Mouse (Mus musculus) skeletal muscle tissue, adult 2 months (tissue): ENCODE data around the gene Sspn.
A peak's percentile ranks its signal among the peaks of the same experiment; 100 is the strongest.

Source experiments
- DNase-seq: peaks from one replicate; pipeline ENCODE4 v3.0.0-alpha.2; 2012; ENCODE audit warnings: low read depth, low spot score

Sspn gene

DNA sequence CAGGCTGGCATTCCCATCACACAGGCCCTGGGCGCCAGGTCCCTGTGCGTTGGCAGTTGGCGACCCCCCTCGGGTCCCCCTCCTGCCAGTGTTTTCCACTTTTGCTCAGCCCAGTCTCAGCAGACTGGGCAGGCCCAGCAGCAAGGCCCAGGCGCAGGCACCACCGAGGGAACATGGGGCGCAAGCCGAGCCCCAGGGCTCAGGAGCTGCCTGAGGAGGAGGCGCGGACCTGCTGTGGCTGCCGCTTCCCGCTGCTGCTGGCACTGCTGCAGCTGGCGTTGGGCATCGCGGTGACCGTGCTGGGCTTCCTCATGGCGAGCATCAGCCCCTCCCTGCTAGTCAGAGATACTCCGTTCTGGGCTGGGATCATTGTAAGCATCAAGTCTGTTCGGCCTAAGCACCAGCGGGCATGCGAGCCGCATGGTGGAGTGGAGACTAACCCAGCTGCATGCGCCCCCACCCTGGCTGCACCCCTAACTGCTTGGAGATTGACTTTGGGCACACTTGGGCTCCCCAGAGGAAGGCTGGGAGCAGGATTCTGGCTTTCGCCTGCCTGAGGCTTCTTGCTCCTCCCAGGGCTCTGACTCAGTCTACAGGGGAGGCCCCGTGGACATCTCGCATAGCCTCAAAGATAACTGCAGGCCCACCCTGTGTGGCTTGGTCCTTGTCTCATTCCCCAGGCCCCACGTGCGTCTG, 2.7 kb downstream of the Sspn start:
- peak; percentile 72 for DNase-seq

DNA sequence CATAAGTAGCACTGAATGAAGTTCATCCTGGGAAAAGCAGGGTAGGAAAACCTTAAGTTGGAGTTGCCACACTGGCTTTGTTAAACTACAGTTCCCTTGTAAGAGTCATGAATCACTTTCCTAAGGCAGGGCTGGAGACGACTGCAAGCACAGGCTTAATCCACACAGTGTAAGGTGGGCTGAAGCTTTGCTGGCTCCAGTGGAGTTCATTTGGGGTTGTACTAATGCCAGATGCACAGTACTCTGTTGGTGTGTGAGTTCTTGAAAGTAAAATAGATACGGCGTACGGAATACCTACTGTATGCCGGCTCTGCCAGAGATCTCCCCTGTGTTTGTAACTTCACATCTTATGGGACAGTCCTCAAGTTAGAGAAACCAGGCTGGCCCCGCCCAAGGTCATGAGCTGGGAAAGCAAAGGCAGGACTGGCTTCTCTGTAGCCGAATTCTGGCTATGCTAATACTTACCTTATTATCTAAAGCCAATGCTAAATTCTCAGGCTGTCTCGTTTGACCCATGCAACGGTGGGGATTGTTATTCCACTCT, 3.3 kb downstream of the Sspn start:
- DNase-seq, result no peak

DNA sequence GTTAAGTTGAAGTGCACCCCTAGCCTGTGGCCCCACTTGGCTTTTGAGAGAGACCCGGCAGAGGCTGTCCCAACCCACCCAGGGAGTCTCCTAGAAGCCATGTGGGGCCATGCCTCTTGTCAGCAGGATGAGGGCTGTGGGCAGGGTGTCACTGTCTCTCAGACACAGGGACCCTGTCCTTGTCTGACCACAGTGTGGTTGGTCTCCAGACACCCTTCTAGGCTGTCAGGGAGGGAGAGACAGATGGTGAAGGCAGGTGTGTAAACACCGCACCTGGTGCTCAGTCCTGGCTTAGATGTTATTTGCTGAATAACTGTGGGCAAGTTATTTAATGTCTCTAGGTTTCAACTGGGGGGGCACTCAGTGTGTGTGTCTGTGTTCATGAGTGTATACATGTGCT, 4.5 kb downstream of the Sspn start:
- no peak for DNase-seq

DNA sequence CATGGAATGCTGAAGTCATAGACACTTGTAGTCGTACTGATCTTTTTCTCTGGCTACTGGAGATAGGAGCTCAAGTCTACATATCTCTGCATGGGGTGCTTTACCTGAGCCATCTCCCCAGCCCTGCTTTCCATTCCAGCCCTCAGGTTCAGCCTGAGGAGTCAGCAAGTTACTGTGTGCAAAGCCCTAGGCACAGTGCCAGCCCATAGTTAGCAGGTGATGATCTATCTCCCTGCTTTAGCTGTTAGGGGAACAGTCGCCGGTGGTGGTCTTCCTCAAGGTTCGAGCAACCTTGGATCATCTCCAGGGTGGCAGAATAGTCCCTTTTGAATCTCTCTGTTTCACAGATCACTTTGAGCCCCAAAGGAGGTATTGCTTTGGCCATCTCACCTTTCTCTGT, 5.1 kb downstream of the Sspn start:
- no peak for DNase-seq

DNA sequence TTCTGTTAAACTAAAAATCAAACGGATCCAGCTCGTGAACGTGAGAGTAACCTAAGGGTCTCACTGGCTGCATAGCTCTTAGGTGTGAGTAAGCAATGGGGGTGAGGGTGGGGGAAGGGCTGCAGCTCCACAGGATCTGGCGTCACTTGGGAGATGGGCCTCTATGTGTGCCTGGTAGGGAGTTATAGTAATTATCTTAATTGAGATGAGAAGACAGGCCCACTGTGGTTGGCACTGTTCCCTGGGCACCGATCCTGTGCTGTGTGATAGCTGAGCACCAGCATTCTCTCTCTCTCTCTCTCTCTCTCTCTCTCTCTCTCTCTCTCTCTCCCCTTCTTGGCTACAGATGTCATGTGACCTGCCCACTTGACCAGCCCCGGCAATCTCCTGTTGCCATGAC, 9.4 kb downstream of the Sspn start:
- no peak for DNase-seq

DNA sequence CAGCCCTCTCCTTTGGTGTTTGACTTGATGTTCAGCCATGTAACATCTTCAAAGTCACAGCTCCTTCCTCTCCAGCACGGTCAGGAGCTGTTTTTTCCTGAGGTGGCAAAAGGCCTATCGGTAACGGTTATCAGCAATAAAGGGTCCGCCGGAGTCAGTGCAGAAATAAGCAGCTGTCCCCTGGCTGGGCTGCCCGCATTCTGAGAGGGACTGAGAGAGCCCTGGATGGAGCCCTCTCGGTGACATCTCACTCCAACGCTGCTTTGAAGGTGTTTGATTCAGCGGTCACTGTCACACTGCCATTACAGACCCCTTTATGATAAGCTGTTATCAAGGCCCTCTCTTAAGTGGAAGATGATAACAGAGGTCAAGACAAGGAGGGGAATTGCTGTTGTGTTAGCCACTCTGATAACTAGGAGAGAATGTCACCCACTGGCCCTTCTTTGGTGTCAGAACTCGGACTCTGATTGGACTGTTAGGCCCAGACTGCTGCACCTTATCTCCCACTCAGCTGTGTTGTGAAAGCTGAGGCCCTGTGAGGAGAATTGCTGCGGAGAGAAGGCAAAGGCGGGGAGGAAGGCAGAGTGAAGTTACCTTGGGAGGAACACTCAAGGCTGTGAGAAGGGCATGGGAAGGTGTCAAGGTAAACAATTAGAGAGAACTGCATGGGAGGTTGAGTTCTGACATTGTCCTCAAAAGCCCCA, 11.0 kb downstream of the Sspn start:
- DNase-seq, result no peak

DNA sequence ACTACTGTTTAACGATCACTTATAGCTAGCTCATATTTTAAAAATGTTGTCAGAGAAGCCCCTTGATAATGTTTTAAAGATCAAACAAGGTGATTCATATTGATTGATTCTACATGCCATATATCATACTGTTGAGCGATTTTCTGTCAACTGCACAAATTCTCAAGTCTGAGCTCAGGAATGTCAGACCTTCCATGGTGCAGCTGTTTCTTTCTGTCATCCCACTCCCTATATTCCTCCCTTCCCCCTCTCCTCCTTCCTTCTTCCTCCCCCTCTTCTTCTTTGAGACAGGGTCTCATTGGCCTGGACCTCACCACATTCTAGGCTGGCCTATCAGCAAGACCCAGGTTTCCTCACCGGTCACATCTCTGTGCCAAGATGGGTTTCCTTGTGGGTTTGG, 12.0 kb downstream of the Sspn start:
- DNase-seq, result no peak

DNA sequence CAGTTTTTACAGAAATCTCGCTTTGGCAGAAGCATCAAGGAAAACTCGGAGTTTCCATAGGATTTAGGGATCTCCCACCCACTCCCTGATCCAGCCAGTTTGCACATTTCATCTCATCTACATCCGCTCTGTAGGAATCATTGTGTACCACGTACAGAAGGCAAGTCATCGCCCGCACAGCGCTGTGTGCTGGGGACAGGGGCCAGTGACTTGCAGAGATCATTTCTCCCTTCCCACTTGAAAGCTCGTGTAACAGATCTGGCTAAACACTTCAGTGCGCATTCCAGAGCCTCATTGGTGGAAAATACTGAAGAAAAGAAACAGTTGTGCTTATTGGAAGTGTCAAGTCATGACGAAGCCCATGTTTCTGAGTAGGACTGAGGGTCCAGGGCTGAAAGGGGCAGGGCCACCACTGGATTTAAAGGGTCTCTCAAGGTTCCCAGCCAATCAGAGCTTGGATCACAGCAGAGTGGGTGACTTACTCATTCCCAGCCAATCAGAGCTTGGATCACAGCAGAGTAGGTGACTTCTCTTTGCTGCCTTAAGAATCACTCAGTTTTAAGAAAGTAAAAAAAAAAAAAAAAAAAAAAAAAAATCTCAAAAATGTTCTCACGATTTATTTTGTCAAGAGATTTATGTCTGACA, 14.4 kb downstream of the Sspn start:
- DNase-seq, result no peak

DNA sequence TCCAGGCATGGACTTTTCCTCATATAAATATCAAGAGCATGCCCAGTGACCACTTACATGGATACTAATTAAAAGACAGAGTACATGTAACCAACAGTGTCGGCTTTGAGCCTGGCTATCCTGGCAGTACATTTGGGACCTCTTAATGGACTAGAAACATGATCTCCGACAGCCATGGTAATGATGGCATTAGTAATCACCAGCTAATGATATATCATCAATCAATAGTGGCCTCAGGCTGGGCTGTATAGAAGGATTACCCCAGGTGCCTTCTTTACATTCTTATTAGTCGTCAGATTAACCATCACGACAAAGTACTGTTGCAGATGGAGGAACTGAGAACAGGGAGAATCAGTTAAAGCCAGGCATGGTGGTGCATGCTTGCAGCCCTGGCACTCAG, 17.6 kb downstream of the Sspn start:
- no peak for DNase-seq

DNA sequence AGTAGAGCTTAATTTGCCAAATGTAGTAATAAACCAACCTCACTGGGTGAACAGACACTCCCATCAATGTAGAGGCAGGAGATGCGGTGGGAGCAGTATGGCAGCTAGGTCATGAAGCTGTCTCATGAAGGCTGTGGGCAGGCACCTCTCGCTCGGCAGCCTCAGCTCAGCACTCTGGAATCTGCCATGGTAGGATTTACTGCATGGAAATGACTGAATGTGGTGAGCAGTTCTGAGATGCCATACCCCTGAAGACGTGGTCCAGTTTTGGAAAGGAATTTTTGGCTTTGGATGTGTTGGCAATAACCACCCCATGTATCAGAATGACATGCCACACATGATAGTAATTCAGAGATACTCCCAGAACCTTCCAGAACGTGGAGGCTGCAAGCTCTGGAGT, 19.2 kb downstream of the Sspn start:
- peak; percentile 70 for DNase-seq

DNA sequence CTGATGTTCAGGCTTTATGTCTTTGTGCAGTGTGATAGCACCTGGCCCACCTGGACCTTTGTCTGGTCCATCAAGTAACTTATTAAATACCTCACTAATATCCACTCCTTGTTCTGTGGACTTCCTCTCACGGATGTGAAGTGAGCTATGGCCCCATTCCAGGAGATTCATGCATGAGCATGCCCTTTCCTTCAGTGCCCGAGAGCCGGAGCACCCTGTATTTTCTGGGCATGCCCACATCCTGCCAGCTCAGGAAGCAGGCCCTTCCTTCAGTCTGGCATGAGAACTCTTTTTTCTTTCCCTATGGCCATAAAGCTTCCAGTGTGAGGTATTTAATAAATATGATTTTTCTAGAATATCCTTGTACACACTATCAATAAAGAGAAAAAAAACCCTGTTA, 21.2 kb downstream of the Sspn start:
- no peak for DNase-seq

DNA sequence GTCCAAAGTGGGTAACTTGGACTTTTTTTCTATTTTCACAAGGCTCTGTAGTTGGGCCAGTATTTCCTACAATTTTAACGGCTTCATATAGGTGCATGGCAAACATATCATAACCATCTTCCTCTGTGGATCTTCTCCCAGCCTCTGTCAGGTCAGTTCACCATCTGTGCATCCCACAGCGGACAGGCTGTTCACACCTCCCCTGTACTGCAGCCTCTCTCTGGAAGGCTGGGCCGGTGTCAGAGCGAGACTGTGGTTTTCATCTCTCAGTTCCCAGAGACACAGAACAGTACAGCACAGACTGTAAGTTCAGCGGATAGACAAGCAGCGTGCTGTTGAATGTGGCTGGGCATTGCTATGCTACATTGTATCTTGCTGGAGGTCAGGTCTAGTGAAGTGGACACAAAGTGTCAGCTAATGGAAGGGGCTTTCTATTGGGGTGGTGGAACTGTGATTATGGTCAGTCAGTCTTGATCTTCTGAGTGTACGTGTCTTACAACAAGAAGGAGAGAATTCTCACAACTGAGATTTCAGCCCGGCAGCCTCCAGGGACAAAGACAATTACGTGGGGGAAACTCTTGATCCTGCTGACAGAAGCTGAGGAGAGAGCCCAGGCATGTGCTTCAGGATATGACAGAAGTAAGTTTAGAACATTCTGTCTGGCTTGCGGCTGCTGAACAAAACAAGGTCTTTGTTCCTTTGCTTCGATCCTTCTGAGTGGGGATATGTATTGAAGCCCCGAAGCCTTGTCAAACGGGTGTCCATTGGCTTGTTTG, 21.9 kb downstream of the Sspn start:
- no peak for DNase-seq

DNA sequence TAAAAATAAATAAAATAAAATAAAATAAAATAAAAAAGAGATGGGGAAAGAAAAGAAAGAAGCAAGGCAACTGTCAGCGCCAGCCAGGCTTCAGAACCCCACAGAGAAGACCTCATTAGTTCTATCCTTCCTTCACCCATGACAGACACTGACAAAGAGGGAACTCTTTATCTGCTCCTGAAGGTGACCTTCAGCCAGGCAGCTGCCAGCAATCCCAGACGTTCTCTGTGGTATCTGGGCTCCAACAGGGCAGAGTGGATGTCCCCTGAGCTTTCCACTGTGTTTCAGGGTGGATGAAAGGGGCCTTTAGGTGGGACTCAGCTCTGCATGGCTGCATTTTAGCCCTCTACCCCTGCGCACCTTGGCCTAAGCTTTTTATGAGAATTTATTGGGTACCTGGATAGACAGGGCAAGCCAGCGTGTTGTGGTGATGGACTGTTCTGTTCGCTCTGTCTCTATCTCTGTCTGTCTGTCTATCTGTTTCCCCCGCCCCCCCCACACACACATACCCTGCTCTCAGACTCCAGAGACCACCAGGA, 26.1 kb downstream of the Sspn start:
- DNase-seq, result no peak

DNA sequence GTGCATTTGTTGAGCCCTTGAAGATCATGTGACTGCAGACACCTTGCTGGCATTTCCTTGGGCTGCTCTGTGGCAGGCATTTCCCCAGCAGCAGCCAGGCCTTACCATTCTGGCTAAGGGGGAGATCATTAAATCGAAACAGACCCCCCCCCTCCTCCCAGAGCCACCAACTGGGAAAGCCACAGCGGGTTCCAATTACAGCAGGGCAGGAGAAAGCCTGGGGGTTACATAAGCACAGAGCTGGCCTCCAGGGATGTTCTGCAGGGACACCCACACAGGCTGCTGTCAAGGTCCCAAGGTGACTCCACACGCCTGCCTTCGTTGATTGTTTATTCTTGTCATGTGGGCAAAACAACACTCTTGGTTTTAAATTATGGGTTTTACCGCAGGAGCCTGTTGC, 26.6 kb downstream of the Sspn start:
- peak; percentile 80 for DNase-seq

DNA sequence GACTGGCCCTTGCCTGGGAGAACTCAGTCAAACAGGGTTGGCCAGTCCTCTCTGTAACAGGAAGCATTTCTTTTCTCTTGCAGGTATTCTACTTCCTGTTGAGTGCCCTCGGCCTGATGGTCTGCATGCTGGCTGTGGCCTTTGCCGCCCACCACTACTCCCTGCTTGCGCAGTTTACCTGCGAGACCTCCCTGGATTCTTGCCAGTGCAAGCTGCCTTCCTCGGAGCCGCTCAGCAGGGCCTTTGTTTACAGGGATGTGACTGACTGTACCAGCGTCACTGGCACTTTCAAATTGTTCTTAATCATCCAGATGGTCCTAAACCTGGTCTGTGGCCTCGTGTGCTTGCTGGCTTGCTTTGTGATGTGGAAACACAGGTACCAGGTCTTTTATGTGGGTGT, 29.6 kb downstream of the Sspn start:
- no peak for DNase-seq

DNA sequence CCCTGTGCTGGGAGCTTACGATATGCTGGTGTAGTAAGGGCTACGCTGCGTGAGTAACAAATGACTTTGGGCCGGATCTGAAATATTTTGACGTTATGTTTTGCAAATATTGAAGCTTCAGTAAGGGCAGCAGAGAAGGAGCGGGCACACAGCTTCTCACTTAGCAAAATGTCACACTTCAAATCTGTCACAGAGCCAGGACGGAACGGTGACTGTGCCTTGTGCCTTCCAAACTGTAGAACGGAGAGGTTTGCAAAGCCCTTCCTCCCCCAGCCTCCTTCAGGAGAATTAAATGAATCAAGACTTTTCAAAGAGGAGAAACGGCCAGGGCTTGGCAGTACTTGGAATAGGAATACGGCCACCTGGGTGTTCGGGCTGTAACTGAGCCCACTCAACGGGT, 32.5 kb downstream of the Sspn start:
- no peak for DNase-seq

DNA sequence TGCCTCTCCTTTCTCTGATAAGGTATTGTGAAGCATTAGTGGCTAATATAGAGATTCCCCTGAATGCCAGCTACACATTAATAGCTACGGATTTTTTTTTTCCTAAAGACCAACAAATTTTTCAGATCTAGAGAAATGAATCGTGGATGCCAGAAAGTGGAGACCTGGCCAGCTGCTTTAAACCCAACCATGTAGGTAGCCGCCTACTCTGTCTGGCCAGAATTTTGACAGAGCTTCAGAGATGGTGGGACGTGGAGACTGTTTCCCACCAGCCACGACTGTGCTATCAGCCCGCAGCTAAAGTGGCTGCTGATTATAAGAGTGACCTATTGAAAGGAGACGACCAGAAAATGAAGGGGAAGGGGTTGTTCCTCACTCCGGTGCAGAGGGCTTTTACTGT, 36.3 kb downstream of the Sspn start:
- no peak for DNase-seq

DNA sequence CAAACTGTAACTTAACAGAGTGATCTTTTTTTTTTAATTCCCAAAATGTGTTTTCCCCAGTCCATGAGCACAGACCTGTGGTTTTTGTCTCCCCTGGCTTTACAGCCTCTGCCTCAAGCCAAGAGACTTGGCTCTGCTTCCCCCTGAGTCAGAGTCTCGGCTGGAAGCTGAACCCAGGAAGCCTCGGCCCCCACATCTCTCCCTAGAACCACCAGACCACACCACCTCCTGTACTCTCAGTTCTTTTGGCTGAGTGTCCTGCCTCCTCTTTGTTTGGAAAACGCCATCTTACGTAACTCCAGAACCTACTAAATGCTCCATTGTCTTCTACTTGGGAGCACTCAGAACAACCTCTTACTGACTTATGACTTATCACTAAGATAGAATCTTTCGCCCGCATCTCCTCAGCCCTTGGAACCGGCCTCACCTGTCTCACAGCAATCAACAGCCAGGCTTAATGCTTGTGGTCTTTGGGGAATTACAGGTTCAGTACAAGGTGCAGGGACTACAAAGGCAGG, 36.9 kb downstream of the Sspn start:
- peak; percentile 83 for DNase-seq

DNA sequence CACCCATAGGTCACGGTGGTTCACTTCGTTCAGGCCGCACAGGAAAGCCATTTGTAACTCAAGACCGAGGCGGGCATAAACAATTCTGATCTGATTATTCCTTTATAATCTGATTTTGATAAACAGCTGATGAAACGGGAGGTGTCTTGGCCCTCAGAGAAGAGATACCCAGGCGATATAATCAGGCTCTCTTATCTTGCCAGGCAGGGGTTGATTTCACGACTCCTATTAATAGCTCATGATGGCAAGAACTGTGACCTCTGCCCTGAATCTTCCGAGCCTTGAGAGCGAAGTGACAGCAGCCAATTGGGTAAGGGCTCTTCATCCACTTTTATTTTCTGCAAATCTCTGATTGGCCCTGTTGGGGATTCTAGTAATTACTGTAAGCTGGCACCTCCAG, 37.4 kb downstream of the Sspn start:
- peak; percentile 65 for DNase-seq

DNA sequence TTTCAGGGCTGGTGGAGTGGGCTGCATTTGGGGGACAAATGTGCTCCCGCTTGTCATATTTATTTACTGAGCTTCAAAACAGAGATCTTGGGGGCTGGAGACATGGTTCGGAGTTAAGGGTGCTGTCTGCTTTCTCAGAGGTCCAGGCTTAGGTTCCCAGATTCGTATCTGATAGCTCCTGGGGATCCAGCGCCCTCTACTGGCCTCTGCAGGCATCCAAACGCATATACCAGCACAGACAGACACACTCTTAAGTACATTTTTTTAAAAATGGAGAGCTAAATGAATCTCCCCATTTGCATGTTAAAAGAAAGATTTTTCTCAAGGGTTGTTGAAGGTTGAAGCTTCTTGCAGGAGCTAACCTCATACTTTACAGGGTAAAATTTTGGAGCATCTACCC, 38.1 kb downstream of the Sspn start:
- DNase-seq, result no peak

DNA sequence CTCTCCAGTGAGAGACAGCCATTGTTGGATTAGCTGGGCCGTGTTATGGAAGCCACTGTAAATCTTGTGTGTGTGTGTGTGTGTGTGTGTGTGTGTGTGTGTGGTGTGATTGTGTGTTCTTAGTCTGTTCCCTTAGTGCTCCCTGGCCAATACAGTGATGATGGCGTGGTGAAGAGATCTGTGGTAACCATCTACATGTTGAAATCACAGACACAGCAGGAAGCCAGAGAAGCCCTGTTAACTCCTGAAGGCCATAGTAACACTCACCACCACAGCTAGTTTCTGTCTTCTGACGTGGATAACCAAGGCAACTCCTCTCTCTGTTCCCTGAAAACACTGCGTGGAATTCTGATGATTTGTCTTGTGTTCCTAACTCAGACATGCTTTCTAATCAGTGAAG, 40.7 kb downstream of the Sspn start:
- no peak for DNase-seq

DNA sequence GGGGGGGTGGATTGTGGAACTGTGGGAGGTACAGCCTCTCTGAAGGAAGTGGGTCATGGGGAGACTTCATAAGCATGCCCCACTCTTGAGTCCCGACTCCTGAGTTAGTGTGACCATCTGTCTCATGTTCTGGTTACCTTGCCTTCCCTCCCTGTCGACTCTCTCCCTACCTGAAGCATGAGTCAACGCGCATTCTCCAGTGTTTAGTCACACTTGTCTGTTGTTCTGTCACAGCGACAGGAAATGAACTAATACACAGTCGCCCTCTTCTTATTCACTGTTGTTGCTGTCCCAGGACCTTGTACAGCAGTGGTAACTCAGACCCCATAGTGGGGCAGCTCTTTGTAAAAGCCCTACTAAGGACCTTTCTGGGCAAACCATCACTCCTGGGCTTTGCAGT, 41.4 kb downstream of the Sspn start:
- no peak for DNase-seq
